Mouse (Mus musculus): ENCODE results near the gene Dpysl5. TPM values are rescaled to one million over a fixed set of nuclear protein-coding genes. Genes with fewer than 3 reads are reported as not detected.

Dpysl5 gene
- total and polyA plus RNA-seq, 2 experiments from 2014 or later: 232 to 334 TPM

GRCm38 (mm10) chr5:30806106-30806505 is 94.7 kb downstream of the Dpysl5 start:
- ATAC-seq (ENCODE audit: low FRiP score): peak; percentile 63; the same call in 1 of the 2 replicates
- H3K4me3 ChIP-seq (ENCODE audit: low read depth, low read length): no peak overlapping the region

GRCm38 (mm10) chr5:30814424-30815119 is 103.2 kb downstream of the Dpysl5 start, which contains the start of gene Mapre3:
TSS of gene Mapre3 (plus strand) at chr5:30814641.
- TF ChIP-seq CTCF (IDR thresholded peaks at IDR 0.05): no peak
- Histone ChIP-seq H3K4me3 (ENCODE audit: low read depth, low read length) (peak within 1 kb of the TSS; percentile 70), H3K4me1 (ENCODE audit: insufficient read depth, low read length) (peaks cover 12% of the 10 kb centered on the region), H3K4me2 (ENCODE audit: low read depth, low read length, poor library complexity, severe bottlenecking) (peak within 1 kb of the TSS; percentile 55), H3K9ac (replicated peaks; ENCODE audit: low read length, poor library complexity, severe bottlenecking) (peak within 1 kb of the TSS; percentile 90), H3K27ac (ENCODE audit: low read depth, low read length) (peak within 1 kb of the TSS; percentile 88), H3K27me3 (ENCODE audit: insufficient read depth, low read length) (no peaks in the 10 kb centered on the region), H3K9me3 (ENCODE audit: low read length) (no peaks in the 10 kb centered on the region), H3K36me3 (ENCODE audit: insufficient read depth, low read length) (peaks cover 3% of the 10 kb centered on the region; the same call in 1 of the 2 replicates)
- 1% methylated on average over 53 of the region's 59 CpGs for WGBS
- ATAC-seq (ENCODE audit: low FRiP score) (peak; percentile 96), DNase-seq (ENCODE audit: low spot score) (peak; percentile 97)

More at GRCm38 (mm10) chr5:30806106-30806505, 94.7 kb downstream of the Dpysl5 start:
- WGBS: 6% methylated on average over 3 of the region's 3 CpGs
- Histone ChIP-seq H3K36me3 (ENCODE audit: insufficient read depth, low read length) (no peaks in the 10 kb centered on the region), H3K9ac (replicated peaks; ENCODE audit: low read length, poor library complexity, severe bottlenecking) (no peak overlapping the region), H3K27me3 (ENCODE audit: insufficient read depth, low read length) (no peaks in the 10 kb centered on the region), H3K4me2 (ENCODE audit: low read depth, low read length, poor library complexity, severe bottlenecking) (no peak overlapping the region), H3K4me1 (ENCODE audit: insufficient read depth, low read length) (no peaks in the 10 kb centered on the region), H3K27ac (ENCODE audit: low read depth, low read length) (no peak overlapping the region), H3K9me3 (ENCODE audit: low read length) (no peaks in the 10 kb centered on the region)
- peak; percentile 99 for TF ChIP-seq CTCF (IDR thresholded peaks at IDR 0.05)
- peak; percentile 91 for DNase-seq (ENCODE audit: low spot score)

DNA sequence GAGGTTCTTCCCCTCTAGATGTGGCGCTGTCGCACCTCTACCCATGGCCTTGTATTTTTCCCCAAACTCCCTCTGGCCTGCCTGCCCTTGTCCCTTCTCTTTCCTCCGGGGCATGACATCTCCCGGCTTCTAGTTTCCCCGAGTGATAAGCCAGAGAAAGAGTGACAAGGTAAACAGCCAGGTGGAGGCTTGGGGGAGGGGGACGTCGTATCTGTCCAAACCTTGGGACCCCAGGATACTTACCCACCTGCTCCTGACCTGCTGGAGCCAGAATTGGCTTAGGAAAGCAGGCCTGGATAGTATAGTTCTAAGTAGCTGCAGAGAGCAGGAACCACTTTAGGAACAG is 103.7 kb downstream of the Dpysl5 start:
- H3K27ac ChIP-seq (ENCODE audit: low read depth, low read length): peak overlapping the region; percentile 88
- peak overlapping the region; percentile 70 for H3K4me3 ChIP-seq (ENCODE audit: low read depth, low read length)
- ATAC-seq (ENCODE audit: low FRiP score) (no peak), DNase-seq (ENCODE audit: low spot score) (peak; percentile 26)
- H3K9ac ChIP-seq (replicated peaks; ENCODE audit: low read length, poor library complexity, severe bottlenecking): peak overlapping the region; percentile 90
- H3K36me3 ChIP-seq (ENCODE audit: insufficient read depth, low read length): peaks cover 8% of the 10 kb centered on the region; the same call in 1 of the 2 replicates
- H3K27me3 ChIP-seq (ENCODE audit: insufficient read depth, low read length): no peaks in the 10 kb centered on the region
- WGBS: 2% methylated on average over 7 of the region's 7 CpGs
- H3K4me1 ChIP-seq (ENCODE audit: insufficient read depth, low read length): peaks cover 12% of the 10 kb centered on the region
- TF ChIP-seq CTCF (IDR thresholded peaks at IDR 0.05): peak; percentile 18
- H3K4me2 ChIP-seq (ENCODE audit: low read depth, low read length, poor library complexity, severe bottlenecking): peak overlapping the region; percentile 55
- no peaks in the 10 kb centered on the region for H3K9me3 ChIP-seq (ENCODE audit: low read length)

DNA sequence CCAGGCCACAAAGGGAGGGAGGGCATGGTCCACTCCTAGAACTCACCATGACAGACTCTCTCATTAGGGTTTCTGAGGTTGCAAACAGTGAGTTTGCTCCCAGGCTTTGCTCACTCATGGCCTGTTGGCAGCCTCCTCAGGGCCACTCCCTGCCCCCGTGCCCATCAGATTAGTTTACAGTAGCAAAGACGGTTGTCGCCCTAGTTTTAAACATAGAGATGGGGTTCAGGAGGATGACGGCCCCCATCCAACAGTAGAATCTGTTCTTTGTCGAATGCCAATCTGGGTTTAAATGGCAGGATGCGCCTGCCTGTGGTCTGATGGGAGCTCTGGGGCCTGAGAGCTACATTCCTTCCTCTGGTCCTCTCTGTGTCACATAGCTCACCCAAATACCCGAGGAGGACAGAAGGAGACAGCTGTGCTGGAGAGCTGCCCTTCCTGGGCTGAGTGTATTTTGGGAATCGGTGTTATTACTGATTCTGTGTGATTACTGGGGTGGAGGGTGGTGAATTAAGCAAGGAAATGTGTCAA is 105.0 kb downstream of the Dpysl5 start:
- DNase-seq (ENCODE audit: low spot score): no peak
- Histone ChIP-seq H3K9ac (replicated peaks; ENCODE audit: low read length, poor library complexity, severe bottlenecking) (peak overlapping the region; percentile 48), H3K27ac (ENCODE audit: low read depth, low read length) (no peak overlapping the region)

GRCm38 (mm10) chr5:30818758-30819309 is 107.5 kb downstream of the Dpysl5 start:
- Histone ChIP-seq H3K9ac (replicated peaks; ENCODE audit: low read length, poor library complexity, severe bottlenecking) (no peak overlapping the region), H3K4me2 (ENCODE audit: low read depth, low read length, poor library complexity, severe bottlenecking) (no peak overlapping the region)
- peak; percentile 31 for DNase-seq (ENCODE audit: low spot score)

More for the DNA sequence above, 105.0 kb downstream of the Dpysl5 start:
- Histone ChIP-seq H3K36me3 (ENCODE audit: insufficient read depth, low read length) (peaks cover 8% of the 10 kb centered on the region; the same call in 1 of the 2 replicates), H3K4me1 (ENCODE audit: insufficient read depth, low read length) (peaks cover 12% of the 10 kb centered on the region), H3K27me3 (ENCODE audit: insufficient read depth, low read length) (no peaks in the 10 kb centered on the region), H3K4me2 (ENCODE audit: low read depth, low read length, poor library complexity, severe bottlenecking) (peak overlapping the region; percentile 55), H3K9me3 (ENCODE audit: low read length) (no peaks in the 10 kb centered on the region), H3K4me3 (ENCODE audit: low read depth, low read length) (peak overlapping the region; percentile 70; the same call in 1 of the 2 replicates)
- TF ChIP-seq CTCF (IDR thresholded peaks at IDR 0.05): no peak
- ATAC-seq (ENCODE audit: low FRiP score): no peak
- WGBS: 52% methylated on average over 8 of the region's 8 CpGs

GRCm38 (mm10) chr5:30822689-30823088 is 111.3 kb downstream of the Dpysl5 start:
- Histone ChIP-seq H3K4me1 (ENCODE audit: insufficient read depth, low read length) (peaks cover 6% of the 10 kb centered on the region), H3K36me3 (ENCODE audit: insufficient read depth, low read length) (peaks cover 8% of the 10 kb centered on the region; the same call in 1 of the 2 replicates), H3K4me3 (ENCODE audit: low read depth, low read length) (no peak overlapping the region), H3K27ac (ENCODE audit: low read depth, low read length) (no peak overlapping the region), H3K9ac (replicated peaks; ENCODE audit: low read length, poor library complexity, severe bottlenecking) (no peak overlapping the region), H3K27me3 (ENCODE audit: insufficient read depth, low read length) (no peaks in the 10 kb centered on the region), H3K4me2 (ENCODE audit: low read depth, low read length, poor library complexity, severe bottlenecking) (no peak overlapping the region), H3K9me3 (ENCODE audit: low read length) (no peaks in the 10 kb centered on the region)
- 84% methylated on average over 5 of the region's 5 CpGs for WGBS
- TF ChIP-seq CTCF (IDR thresholded peaks at IDR 0.05): no peak
- ATAC-seq (ENCODE audit: low FRiP score) (no peak), DNase-seq (ENCODE audit: low spot score) (no peak)

More at GRCm38 (mm10) chr5:30818758-30819309, 107.5 kb downstream of the Dpysl5 start:
- ATAC-seq (ENCODE audit: low FRiP score): no peak
- peaks cover 12% of the 10 kb centered on the region for H3K4me1 ChIP-seq (ENCODE audit: insufficient read depth, low read length)
- 80% methylated on average over 8 of the region's 8 CpGs for WGBS
- no peak for TF ChIP-seq CTCF (IDR thresholded peaks at IDR 0.05)
- H3K36me3 ChIP-seq (ENCODE audit: insufficient read depth, low read length): peaks cover 8% of the 10 kb centered on the region; the same call in 1 of the 2 replicates
- H3K27ac ChIP-seq (ENCODE audit: low read depth, low read length): no peak overlapping the region
- H3K9me3 ChIP-seq (ENCODE audit: low read length): no peaks in the 10 kb centered on the region
- no peak overlapping the region for H3K4me3 ChIP-seq (ENCODE audit: low read depth, low read length)
- H3K27me3 ChIP-seq (ENCODE audit: insufficient read depth, low read length): no peaks in the 10 kb centered on the region

Measured in midbrain, postnatal 0 days (tissue).